Mouse (Mus musculus): ENCODE data around the gene Mgmt.
A peak's percentile ranks its signal among the peaks of the same experiment; 100 is the strongest.

Mgmt gene

DNA sequence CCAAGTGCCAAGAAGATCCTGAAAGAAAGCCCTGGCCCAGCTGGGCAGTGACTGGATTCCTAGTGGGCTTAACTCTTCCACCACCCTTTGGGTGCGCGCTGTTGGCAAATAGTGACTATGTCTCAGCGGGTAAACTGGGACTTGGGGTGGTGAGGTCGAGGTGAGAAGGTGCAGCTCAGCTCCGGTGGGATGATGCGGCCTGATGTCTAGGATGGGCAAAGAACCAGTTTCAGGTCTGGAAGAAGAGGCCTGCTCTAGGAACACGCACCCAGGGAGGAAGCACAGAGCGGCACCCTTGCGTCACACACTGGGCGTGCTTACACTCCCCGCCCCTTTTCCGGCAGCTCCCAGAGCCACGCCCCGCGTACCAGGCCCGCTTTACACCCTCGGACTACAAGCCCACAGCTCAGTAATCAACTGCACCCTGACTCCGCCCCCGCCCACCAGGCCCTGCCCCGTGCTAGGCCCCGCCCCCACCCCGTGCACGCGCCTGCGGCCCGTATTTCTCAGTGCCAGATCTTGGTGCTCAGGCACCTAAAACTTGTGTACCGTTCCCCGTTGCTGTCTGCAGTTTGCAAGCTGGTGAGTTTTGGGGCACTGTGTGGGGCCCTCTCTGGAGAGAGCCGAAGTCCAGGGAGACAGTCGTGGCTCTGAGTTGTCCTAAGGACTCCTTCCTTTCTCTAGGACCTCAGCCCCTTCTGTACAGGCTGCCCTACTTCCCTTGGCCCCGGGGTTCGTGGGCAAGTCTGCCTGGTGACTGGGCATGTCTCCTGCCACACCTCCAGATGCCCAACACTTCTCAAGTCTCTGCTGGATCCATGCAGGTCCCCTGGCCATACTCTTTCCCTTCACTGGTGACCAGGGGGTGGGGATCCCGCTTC is at the start of gene Mgmt:
Gene Mgmt, plus strand, starts transcription at position 509 of the 881 bp plus-strand sequence.
- DNase-seq (ENCODE audit: low spot score in 2 of 2) = peak; percentile 71 to 83

DNA sequence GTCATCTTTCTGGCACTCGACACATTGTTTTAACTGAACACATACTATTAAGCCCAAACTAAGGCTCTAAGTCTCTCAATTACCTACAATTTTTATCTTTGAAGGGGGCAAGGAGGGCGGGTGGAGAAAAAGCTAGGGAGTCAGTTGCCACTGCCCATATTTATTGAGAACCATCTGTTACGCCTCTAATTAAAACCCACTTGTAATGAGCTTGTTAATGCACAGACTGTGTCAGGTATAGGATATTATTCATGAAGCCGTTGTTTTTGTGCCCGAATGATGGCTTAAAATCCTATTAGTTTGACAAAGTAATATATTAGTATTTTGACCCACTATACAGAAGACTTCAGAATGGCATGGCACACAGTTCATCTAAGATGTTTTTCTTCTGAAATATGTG is 49.6 kb upstream of the Mgmt start:
- DNase-seq (ENCODE audit: low spot score in 2 of 2) = no peak

DNA sequence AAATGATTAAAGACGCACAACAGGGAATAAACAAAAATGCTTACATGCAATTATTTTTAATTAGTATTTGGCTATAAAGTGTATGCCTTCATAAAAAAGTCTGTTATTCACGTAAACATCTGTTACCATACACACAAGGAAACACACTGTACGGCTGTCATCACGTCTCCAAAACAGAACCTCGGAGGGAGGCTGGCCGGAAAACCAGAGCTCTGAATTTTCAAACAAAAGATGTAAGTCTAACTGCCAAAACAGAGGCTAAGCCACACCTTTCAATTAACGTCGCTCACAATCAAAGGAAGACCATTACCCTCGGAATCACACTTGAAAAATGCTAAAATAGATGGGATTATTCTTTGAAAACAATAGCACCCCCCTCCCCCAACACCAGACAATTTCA is 49.1 kb upstream of the Mgmt start:
- no peak for DNase-seq (ENCODE audit: low spot score in 2 of 2)

DNA sequence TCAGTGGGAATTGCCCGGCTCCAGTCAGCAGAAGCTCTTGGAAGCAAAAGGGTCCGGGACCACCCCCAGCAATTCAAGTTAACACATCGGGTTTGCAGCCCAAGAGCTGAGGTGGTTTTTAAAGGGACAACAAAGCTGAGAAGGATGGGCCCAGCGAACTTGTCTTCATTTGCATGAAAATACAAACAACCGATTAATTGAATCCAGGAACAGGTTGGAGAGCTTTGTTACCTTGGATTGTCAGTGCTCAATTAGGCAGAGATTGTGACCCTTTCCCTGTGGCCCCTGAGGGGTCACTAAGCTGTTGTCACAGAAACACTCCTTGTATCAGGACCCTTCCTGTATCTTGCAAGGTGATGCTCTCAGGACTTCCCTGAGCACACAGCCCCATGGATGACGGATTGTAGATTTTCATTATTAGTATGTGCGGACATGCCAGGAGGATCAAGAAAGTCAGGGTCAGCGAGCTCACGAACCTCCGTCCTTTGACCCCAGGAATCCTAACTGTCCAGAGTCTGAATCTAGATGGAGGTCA is 48.3 kb upstream of the Mgmt start:
- DNase-seq (ENCODE audit: low spot score in 2 of 2) = no peak

DNA sequence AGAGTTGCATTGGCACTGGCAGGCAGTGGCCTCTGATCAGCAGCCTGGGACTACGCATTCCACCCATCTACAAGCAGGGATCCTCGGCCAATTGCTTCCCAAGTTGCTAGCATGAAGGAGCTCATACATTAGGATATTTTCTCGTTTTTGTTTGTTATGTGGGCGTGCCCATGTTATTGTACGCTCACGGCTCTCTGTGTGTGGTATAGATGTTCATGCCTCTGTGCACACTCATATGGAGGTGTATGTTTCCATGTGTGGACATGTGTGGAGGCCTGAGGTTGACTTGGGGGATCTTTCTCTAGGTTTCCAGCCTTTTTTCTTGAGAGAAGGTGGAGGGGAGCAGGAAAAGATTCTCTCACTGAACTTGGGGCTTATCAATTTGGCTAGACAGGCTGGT is 46.8 kb upstream of the Mgmt start:
- no peak for DNase-seq (ENCODE audit: low spot score in 2 of 2)

DNA sequence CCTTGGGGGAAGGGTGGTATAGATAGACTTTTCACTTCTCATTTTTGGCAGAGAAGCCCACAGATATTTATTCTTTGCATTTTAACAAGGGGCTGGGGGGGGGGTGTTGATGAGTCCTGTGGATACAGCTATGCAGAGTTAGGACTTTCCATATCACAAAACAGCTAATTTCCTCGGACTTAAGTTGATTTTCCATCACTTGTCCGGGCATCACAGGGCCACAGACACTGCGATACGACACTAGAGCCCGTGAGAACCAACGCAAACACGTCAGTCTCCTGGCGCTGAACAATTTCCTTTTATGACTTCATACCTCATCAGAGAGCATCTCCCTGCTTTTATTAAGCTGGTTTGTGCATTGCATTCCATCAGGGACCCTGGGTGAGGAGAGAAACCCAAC is 45.7 kb upstream of the Mgmt start:
- no peak for DNase-seq (ENCODE audit: low spot score in 2 of 2)

DNA sequence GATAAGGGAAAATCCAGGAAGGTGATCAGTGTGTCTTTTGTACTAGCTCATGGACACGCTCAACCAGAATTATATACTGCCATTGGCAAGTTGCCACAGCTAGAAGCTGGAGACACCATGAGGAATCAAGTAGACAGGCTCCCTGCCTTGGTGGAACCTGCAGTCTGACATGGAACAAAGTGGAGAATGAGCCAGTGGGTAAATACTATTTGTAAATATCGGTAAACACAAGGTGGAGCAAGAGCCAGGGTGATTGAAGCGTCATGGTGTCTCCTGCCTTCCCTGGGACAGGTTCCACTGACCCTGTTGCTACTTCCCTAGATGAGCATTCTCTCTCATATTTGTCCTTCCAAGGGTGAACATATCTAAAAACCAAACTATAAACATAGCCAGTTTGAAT is 44.6 kb upstream of the Mgmt start:
- no peak for DNase-seq (ENCODE audit: low spot score in 2 of 2)

DNA sequence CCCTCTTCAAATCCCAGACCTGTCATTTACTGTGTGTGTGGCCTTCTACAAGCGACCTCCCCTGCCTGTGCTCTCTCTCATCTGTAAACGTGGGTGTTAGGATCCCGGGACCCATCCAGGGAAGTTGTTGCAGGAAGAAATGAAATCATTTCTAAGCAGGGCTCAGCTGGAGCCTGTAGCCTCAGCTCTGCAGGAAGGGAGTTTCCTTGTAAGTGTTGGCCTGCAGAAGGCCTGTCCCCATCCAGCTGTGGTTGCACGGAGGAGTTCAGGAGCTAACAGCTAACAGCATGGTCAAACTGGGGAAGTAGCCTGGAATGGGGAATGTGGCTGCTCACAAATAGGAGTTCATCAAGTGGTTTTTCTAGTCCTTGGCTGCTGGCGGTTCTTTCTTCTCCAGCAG is 44.1 kb upstream of the Mgmt start:
- DNase-seq (ENCODE audit: low spot score in 2 of 2) = no peak

DNA sequence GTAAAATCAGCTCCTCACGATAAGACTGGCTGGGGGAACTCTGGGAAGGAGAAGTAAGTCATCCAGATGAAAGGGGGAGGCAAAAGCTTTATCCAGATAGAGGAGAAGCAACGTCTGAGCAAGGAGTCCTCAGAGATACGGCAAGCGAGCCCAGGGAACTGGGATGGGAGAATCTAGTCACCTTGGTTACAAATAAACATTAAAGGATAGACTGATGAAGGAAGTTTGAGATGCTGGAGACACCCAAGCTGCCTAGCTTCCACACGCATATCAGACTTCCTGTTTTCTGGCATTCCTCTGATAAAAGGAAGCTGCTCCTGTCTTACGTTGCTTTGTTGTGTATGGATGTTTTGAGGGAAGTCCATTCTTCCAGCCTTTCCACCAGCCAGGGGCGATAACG is 42.5 kb upstream of the Mgmt start:
- no peak for DNase-seq (ENCODE audit: low spot score in 2 of 2)

DNA sequence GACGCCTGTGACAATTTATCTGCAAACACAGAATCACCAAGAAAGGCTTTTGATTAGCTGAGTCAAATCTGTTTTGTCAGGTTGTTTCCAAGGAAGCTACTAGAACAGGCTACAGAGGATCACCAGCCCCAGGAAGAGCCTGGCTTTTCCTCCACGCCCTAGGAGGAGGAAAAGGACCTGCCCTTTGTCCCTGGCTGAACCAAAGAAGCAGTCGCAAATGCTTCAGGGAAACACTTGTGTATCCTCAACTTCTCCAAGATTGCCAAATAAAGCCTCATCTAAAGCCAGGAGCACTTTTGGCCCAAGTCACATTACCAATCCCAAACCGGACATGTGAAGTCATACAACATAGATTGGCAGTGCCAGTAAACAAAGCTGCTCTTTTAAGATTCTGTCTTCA is 41.7 kb upstream of the Mgmt start:
- no peak for DNase-seq (ENCODE audit: low spot score in 2 of 2)

DNA sequence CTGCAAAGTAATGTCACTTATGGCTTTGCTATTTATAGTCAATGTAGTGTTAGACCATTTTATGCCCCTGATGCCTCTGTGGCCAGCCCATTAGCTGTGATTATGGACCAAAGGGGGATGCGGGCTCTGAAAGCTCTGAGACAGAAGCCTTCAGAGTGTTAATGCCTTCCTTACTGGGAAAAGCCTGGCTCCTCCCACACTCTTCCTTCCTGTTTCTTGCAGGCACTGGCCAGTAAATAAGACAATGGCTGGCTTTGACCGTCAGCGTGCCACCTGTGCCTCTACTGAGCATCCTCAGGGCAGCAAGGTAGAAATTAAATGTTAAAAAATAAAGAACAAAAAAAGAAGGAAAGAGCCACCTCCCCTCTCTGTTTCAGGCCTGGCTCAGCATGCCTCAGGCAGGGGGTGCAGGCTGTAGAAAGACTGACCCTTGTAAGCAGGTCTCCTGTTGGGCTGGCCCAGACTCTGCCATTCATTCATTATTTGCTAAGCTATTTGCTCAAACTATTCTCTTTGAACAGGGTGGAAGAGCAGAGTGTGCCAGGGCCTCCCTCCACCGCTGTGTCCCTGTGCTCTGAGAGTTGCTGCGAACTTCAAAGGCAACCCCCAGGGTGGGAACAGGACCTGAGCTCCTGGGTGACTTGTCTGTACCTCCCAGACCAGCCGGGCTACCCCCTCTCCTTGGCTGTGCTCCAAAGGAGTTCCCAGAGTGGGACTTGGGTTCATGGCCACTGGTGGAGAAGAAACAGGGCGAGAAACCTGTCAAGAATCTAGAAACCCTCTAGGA is 29.5 kb upstream of the Mgmt start:
- DNase-seq (ENCODE audit: low spot score in 2 of 2) = no peak

DNA sequence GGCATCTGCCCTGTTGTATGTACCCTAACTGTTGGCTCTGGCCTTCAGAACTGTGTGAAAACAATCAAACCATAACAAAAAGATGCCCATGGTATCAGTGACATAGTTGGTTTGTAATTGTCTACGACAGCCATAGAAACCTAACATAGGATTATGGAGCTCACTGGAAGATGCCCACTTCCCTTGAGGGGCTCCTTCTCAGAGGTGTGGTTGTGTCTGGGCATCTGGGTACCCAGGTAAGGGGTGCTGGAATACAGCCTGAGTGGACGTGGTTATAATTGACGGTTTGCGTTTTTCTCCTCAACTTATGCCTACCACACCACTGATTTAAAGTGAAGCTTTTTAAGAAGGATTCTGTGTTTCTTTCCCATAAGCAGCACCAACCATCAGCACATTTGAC is 28.5 kb upstream of the Mgmt start:
- no peak for DNase-seq (ENCODE audit: low spot score in 2 of 2)

DNA sequence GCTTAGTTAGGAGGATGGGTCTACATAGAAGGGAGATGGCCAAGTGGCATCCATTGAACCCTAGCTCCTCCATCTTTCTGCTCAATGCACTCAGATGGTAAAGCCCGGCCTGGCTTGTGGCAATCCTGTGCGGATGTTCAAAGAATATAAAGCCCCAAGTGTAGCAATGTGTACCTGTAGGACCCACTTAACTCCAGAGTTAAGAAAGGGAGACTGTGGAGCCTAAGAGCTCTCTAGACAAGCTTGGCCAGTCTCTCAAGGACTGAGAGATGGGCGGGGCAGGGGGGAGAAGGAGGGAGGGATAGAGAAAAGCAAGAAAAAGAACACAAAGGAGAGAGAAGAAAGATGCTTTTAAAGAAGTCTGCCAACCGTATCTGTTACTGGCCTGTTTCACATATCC is 27.9 kb upstream of the Mgmt start:
- DNase-seq (ENCODE audit: low spot score in 2 of 2) = no peak

DNA sequence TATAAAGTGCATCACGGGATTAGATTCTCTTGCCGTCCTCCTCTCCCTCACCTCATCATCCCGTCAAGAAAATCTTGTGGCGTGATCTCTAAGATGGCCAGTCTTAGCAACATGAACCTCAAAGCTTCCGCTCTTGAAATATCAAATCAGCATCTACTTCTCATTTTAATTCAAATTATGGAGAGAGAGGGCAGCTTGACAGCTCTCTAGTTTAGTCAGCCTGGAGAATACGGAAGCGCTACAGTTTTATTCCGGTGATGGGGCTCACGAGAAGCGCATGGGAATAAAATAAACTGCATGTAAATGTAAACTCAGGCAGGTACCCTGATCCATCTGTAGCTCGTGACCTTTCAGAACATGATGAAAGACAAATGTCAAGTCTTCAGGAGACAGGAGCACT is 22.9 kb upstream of the Mgmt start:
- no peak for DNase-seq (ENCODE audit: low spot score in 2 of 2)

DNA sequence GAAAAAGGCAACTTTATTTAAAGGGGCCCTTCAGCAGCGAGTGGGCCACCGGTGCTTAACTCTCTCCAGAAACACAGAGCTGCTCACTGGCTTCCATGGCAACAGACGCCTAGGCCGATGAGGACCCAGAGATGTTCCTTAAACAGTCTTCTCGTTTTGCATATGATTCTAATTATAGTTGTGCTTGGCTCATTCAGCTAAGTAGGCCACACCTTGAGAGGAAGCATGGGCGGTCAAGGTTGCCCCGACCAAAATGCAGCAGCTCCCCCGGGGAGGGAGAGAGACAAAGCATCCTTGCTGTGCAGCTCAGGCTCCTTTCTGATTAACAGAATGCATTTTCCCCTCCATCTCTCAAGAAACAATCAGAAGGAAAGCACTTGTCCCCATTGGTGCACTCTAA is 22.4 kb upstream of the Mgmt start:
- peak; percentile 61 to 83 for DNase-seq (ENCODE audit: low spot score in 2 of 2)

DNA sequence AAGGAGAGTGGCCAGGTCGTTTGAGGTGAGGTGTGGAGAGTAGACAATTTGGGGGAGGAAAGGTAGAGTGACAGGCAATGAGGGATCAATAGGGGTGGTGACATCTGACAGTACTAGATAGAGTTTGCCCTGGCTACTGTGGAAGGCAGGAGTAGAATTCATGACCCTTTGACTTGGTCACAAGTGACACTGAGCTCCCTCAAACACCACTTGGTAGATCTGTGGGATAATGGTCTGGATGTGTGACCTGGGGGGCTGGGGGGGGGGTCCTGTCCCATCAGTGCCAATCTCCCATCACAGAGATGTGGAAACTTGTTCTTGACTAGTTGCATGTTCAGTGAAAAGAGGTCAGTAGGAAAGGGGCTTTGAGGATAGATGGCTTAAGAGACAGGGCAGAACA is 20.0 kb upstream of the Mgmt start:
- DNase-seq (ENCODE audit: low spot score in 2 of 2) = no peak

DNA sequence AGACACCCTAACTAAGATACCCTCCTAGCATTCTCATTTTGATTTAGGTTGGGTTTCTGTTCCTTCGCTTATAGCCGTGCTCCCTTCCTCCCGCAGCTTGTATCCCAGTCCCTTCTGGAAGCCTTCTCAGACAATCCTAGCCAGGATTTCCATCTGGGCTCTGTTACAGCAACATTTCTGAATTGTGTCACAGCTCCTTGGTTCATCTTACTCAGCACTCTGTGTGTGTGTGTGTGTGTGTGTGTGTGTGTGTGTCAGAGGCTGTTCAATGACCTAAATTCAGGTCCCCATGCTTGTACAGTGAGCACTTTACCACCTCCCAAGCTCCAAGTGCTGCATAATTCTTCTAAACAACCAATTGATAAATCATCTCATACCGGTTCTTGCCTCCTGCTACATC is 14.0 kb upstream of the Mgmt start:
- DNase-seq (ENCODE audit: low spot score in 2 of 2) = peak; percentile 13 to 46

DNA sequence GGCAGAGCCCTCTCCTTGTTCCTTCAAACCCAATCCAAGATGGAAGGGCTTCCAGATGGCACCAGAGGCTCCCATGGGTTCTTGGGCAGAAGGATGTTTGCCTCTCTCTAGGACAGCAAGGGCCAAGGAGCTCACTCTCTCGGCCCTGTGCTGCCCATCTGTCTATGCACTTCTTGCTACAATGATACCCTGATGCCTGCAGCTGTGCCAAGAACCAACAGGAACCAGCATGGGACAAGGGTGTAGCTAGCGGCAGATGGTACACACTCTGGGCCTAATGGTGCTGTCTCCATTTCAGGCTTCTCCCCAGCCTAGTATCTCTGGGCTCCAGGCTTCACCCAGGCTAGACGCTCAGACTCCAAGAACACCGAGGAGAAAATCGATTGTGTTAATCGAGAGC is 6.3 kb upstream of the Mgmt start:
- no peak for DNase-seq (ENCODE audit: low spot score in 2 of 2)

DNA sequence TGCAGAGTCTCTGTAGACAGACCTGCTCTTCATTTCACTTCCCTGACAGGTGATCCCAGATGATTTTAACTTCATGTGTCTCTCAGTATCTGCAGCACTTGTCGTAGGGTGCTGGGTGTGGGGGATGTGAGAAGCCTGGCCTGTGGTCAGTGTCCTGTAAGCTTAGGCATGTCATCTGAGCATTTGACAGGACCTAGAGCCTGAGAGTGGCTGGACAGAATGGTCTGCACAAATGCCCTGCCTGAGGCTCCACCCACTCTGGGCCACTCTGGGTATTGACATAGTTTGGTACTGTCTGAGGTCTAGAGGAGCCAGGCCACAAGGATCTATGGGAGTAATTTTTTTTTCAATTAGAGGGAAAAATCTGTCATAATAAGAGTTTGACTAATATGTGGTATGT is 942 bp downstream of the Mgmt start:
- no peak for DNase-seq (ENCODE audit: low spot score in 2 of 2)

DNA sequence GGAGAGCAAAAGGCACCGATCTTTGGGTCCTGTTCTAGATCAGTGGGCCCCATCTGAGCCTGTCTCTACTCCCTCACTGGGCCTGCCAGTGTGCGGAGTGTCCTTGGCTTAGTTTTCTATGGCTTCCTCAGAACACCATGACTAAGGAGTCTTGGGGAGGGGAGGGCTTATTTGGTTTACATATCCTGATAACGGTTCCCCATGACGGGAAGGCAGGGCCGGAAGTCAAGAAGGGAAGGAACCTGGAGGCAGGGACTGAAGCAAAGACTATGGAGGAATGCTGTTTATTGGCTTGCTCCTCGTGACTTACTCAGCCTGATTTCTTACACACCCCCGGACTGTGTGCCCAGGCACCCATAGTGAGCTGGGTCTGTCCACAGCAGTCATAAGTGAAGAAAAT is 1.4 kb downstream of the Mgmt start:
- no peak for DNase-seq (ENCODE audit: low spot score in 2 of 2)

DNA sequence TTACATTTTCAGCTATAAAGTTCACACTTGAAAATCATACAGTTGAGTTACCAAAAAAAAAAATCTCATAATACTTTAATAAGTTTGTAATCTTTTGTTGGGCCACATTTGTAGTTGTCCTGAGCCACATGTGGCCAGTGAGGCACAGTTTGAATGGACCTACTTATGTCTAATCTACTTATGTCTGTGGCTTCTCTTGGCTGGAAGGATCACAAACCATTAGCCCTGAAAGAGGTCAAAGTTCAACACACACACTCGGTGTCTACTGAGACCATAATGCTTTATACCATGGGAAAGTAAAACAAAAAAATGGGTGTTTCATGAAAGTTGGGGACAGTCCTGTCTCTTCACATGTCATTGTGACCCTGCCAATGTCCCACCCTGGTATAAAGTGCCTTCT is 3.1 kb downstream of the Mgmt start:
- no peak for DNase-seq (ENCODE audit: low spot score in 2 of 2)

DNA sequence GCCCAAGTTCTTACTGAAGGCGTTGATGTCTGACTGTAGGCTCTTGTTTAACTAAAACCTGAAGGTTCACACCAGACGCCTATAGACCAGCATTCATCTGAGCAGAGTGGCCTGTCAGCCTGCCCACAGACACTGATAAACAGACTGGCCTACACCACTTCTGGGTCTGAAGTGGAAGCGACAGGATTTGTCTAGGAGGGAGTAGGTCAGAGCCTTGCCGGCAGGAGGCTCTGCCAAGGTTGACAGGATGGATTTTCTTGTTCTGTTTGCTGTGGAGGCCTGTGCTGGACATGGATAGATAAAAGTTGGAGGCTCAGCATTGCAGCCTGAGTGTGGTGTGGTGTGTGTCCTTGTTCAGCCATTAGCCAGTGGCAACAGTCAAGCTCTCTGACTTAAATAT is 3.6 kb downstream of the Mgmt start:
- DNase-seq (ENCODE audit: low spot score in 2 of 2) = no peak

DNA sequence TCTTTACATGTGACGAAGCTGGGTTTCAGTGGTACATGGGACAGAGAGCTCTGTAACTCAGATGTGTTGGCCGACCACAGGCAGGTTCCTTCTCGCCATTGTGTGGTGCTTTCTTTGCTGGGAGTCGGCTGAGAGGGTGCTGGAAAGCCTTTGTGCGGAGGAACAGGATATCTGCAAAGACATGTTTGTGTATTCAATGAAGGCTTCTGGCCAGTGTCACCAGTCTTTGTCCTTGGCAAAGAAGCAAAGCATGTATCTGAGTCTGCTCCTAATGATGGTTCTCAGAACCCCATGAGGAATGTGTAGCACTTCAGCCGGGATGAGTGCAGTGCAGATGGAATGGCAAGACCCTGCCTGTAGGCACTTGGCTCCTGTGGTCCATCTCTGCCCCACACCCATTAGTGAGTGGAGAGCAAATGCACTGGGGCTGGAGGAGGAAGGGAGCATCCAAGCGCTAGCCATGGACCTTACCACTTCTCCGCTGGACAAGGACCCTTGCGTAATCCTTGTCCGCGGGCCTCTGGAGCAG is 14.3 kb downstream of the Mgmt start:
- DNase-seq (ENCODE audit: low spot score in 2 of 2) = no peak
